Mouse (Mus musculus) ES-E14 (cell line): ENCODE data around the gene Igfals. TPM values are rescaled to one million over a fixed set of nuclear protein-coding genes. Genes with fewer than 3 reads are reported as not detected.

Experiments used
- DNase-seq: peaks from one replicate; pipeline ENCODE4 v3.0.0-alpha.2; 2013; ENCODE audit warnings: low read depth, low spot score
- H3K27ac ChIP-seq: 2 replicates; pipeline ENCODE4 v1.5.1; 2012; ENCODE audit warnings: low read depth, mild to moderate bottlenecking, low read length, moderate library complexity, mixed read lengths; ENCODE audit not compliant: poor library complexity, insufficient read depth, severe bottlenecking
- H3K36me3 ChIP-seq: 2 replicates; pipeline ENCODE4 v1.6.1; 2012; ENCODE audit warnings: mild to moderate bottlenecking, low read length, moderate library complexity, mixed read lengths; ENCODE audit not compliant: control insufficient read depth, poor library complexity, insufficient read depth, severe bottlenecking
- H3K4me1 ChIP-seq, 2 experiments: fragments of 150-350 bp in 1 of 2; sonication (generic) in 1 of 2; 2 replicates each; pipeline ENCODE4 v1.6.1; 2012; ENCODE audit warnings: low read length in 2 of 2, mild to moderate bottlenecking in 1 of 2, mixed read lengths in 1 of 2; ENCODE audit not compliant: control insufficient read depth in 2 of 2, insufficient read depth in 2 of 2, poor library complexity in 1 of 2
- H3K4me3 ChIP-seq, 2 experiments: fragments of 150-350 bp in 1 of 2; sonication (generic) in 1 of 2; 2 replicates each; pipeline ENCODE4 v1.5.1; 2012; ENCODE audit warnings: low read length in 2 of 2, low read depth in 1 of 2, mild to moderate bottlenecking in 1 of 2, mixed read lengths in 1 of 2; ENCODE audit not compliant: insufficient read depth in 1 of 2, poor library complexity in 1 of 2, severe bottlenecking in 1 of 2
- H3K9ac ChIP-seq: 2 replicates; pipeline ENCODE4 v1.6.1; 2012; ENCODE audit warnings: low read depth, mild to moderate bottlenecking, low read length, mixed read lengths; ENCODE audit not compliant: poor library complexity, insufficient read depth, severe bottlenecking
- H3K9me3 ChIP-seq: fragments of 150-350 bp; sonication (generic); 2 replicates; pipeline ENCODE4 v1.6.1; 2012; ENCODE audit warnings: low read depth, mild to moderate bottlenecking, low read length; ENCODE audit not compliant: control insufficient read depth, insufficient read depth
- CHD2 ChIP-seq: IDR thresholded peaks from 2 replicates; pipeline ENCODE4 v1.6.1; 2014; ENCODE audit warnings: mild to moderate bottlenecking, low read depth, low read length, inconsistent platforms
- HCFC1 ChIP-seq: IDR thresholded peaks from 2 replicates; pipeline ENCODE4 v1.6.1; 2012; ENCODE audit warnings: low read length, inconsistent platforms, borderline replicate concordance; ENCODE audit not compliant: insufficient read depth
- MAFK ChIP-seq: IDR thresholded peaks from 2 replicates; pipeline ENCODE4 v1.6.1; 2014; ENCODE audit warnings: mild to moderate bottlenecking, low read depth, low read length, inconsistent platforms; ENCODE audit not compliant: insufficient read depth
- ZC3H11A ChIP-seq: IDR thresholded peaks from 2 replicates; pipeline ENCODE4 v1.6.1; 2012; ENCODE audit warnings: low read depth, mild to moderate bottlenecking, inconsistent platforms, low read length, borderline replicate concordance
- ZNF384 ChIP-seq: IDR thresholded peaks from 2 replicates; pipeline ENCODE4 v1.6.1; 2012; ENCODE audit warnings: low read depth, low read length, inconsistent platforms
- in situ Hi-C, 2 experiments: fragments of 600-800 bp; cut with MboI; formaldehyde crosslinking; loops; one replicate each; pipeline ENCODE4 v1.15.1; 2025; ENCODE audit warnings: low sequenced_read_pairs in 2 of 2, inconsistent platforms in 1 of 2; ENCODE audit not compliant: unreplicated experiment in 2 of 2
- total RNA-seq: library from RNA; depleted of rRNA; stranded (reverse); fragments of 300-350 nt; gene quantifications from 2 replicates; pipeline ENCODE4 v1.2.3, GENCODE M21; 2012; rRNA removed

Igfals gene
- total RNA-seq, 1 experiment, result 2.5 TPM

- H3K4me1 ChIP-seq, result no peaks in the 10 kb centered on the region
- no peaks in the 10 kb centered on the region for H3K9me3 ChIP-seq
- TF ChIP-seq HCFC1 (no peak), ZNF384 (no peak), CHD2 (no peak), ZC3H11A (no peak)
- DNase-seq, result no peak
- in situ Hi-C loops, result no loop called here
- no peak overlapping the region for H3K4me3 ChIP-seq
- no peak overlapping the region for H3K27ac ChIP-seq
- H3K9ac ChIP-seq, result no peak overlapping the region
- peaks cover 41% of the 10 kb centered on the region for H3K36me3 ChIP-seq
Observed at GRCm38 (mm10) chr17:24913984-24914383, 48.2 kb downstream of the Igfals start.

- no peaks in the 10 kb centered on the region for H3K4me1 ChIP-seq
- H3K36me3 ChIP-seq, result peaks cover 13% of the 10 kb centered on the region
- no peaks in the 10 kb centered on the region for H3K9me3 ChIP-seq
- TF ChIP-seq ZC3H11A (no peak), HCFC1 (no peak), CHD2 (no peak), MAFK (no peak), ZNF384 (no peak)
- no peak overlapping the region for H3K9ac ChIP-seq
- no peak overlapping the region for H3K27ac ChIP-seq
- no peak for DNase-seq
- in situ Hi-C loops, result no loop called here
- H3K4me3 ChIP-seq, result no peak overlapping the region
Observed at GRCm38 (mm10) chr17:24923246-24923645, 57.4 kb downstream of the Igfals start.

GRCm38 (mm10) chr17:24929506-24929905 is 63.7 kb downstream of the Igfals start:
- no peak overlapping the region for H3K9ac ChIP-seq
- no peak overlapping the region; the same call in 1 of the 2 replicates for H3K27ac ChIP-seq
- H3K9me3 ChIP-seq, result no peaks in the 10 kb centered on the region
- peaks cover 2% of the 10 kb centered on the region for H3K36me3 ChIP-seq
- in situ Hi-C loops, result no loop called here
- no peak for DNase-seq
- no peak overlapping the region for H3K4me3 ChIP-seq
- no peak for TF ChIP-seq HCFC1
- no peak for TF ChIP-seq ZNF384
- no peak for TF ChIP-seq MAFK
- no peak for TF ChIP-seq CHD2
- TF ChIP-seq ZC3H11A, result no peak
- peaks cover 0 to 3% of the 10 kb centered on the region in 2 experiments; a peak in 1 of 4 replicates for H3K4me1 ChIP-seq

Other genes with a start within 250 kb of the Igfals start
- 93.0 and 118 TPM in 2 replicates for gene Tsc2, start 233.4 kb upstream of the Igfals start, total RNA-seq
- 39.4 and 43.0 TPM in 2 replicates for gene Nthl1, start 233.3 kb upstream of the Igfals start, total RNA-seq
- 11.4 and 22.7 TPM in 2 replicates for gene Slc9a3r2, start 215.7 kb upstream of the Igfals start, total RNA-seq
- gene Npw, start 207.5 kb upstream of the Igfals start, total RNA-seq, result 3.0 and 6.0 TPM in 2 replicates
- gene Zfp598, start 196.3 kb upstream of the Igfals start, total RNA-seq, result 39.7 and 55.9 TPM in 2 replicates
- gene Syngr3, start 176.0 kb upstream of the Igfals start, total RNA-seq, result 4.1 and 13.1 TPM in 2 replicates
- 61.8 and 63.4 TPM in 2 replicates for gene Gfer, start 169.8 kb upstream of the Igfals start, total RNA-seq
- 2.9 and 7.5 TPM in 2 replicates for gene Noxo1, start 169.8 kb upstream of the Igfals start, total RNA-seq
- gene Tbl3, start 158.3 kb upstream of the Igfals start, total RNA-seq, result 108 and 119 TPM in 2 replicates
- gene Rnf151, start 147.9 kb upstream of the Igfals start, total RNA-seq, result 0.71 and 0.95 TPM in 2 replicates
- 3,495 and 3,661 TPM in 2 replicates for gene Rps2, start 147.9 kb upstream of the Igfals start, total RNA-seq
- 147 and 191 TPM in 2 replicates for gene Ndufb10, start 141.5 kb upstream of the Igfals start, total RNA-seq
- gene Rpl3l, start 138.2 kb upstream of the Igfals start, total RNA-seq, result 0.16 and 0.67 TPM in 2 replicates
- 23.5 and 30.2 TPM in 2 replicates for gene Msrb1, start 129.4 kb upstream of the Igfals start, total RNA-seq
- gene Hs3st6, start 113.0 kb upstream of the Igfals start, total RNA-seq, result 1.6 and 2.3 TPM in 2 replicates
- 0.13 and 0.42 TPM in 2 replicates for gene Meiob, start 61.7 kb upstream of the Igfals start, total RNA-seq
- gene Hagh, start 25.9 kb upstream of the Igfals start, total RNA-seq, result 37.3 and 40.5 TPM in 2 replicates
- gene Fahd1, start 15.6 kb upstream of the Igfals start, total RNA-seq, result 9.7 and 9.8 TPM in 2 replicates
- 85.8 and 118 TPM in 2 replicates for gene Nubp2, start 20.4 kb downstream of the Igfals start, total RNA-seq
- gene Spsb3, start 20.6 kb downstream of the Igfals start, total RNA-seq, result 34.2 and 37.1 TPM in 2 replicates
- gene Eme2, start 29.1 kb downstream of the Igfals start, total RNA-seq, result 21.8 and 33.7 TPM in 2 replicates
- 36.1 and 39.6 TPM in 2 replicates for gene Mrps34, start 29.1 kb downstream of the Igfals start, total RNA-seq
- gene Nme3, start 30.5 kb downstream of the Igfals start, total RNA-seq, result 59.4 and 84.1 TPM in 2 replicates
- 55.7 and 63.7 TPM in 2 replicates for gene Mapk8ip3, start 71.0 kb downstream of the Igfals start, total RNA-seq
- 90.3 and 105 TPM in 2 replicates for gene Jpt2, start 94.7 kb downstream of the Igfals start, total RNA-seq
- gene Cramp1l, start 149.8 kb downstream of the Igfals start, total RNA-seq, result 9.1 and 11.6 TPM in 2 replicates
- gene Ift140, start 150.1 kb downstream of the Igfals start, total RNA-seq, result 8.1 and 12.1 TPM in 2 replicates
- gene Tmem204, start 217.6 kb downstream of the Igfals start, total RNA-seq, result 0.32 and 0.62 TPM in 2 replicates
- 34.2 and 47.3 TPM in 2 replicates for gene Telo2, start 250.0 kb downstream of the Igfals start, total RNA-seq